14 mouse cellular contexts compared by ENCODE assay signal in genomic region chr10:122194139-122194538, GRCm38 (mm10).
"Had no signal": no experiment of that assay in that cellular context is flagged by ENCODE, and none has a peak within 500 bp of the region (broad histone marks: within the 10 kb centered on the region; RNA-seq: fewer than 3 reads in every experiment).

No protein-coding gene starts in this region.

- H3K27ac ChIP-seq: kidney, embryonic 15.5 days; limb, embryonic 12.5 days; liver, embryonic 13.5 days; midbrain, embryonic 13.5 days; neural tube, embryonic 15.5 days; stomach, postnatal 0 days had no signal

- H3K4me3 ChIP-seq: kidney, embryonic 15.5 days; limb, embryonic 12.5 days; liver, embryonic 13.5 days; midbrain, embryonic 13.5 days; neural tube, embryonic 15.5 days had no signal

- DNase-seq: kidney, adult 2 months; kidney, postnatal 14 days; layer of hippocampus, postnatal 36 days; liver; liver, embryonic 13.5 days; liver, postnatal 0 days; right cerebral cortex, postnatal 25 days; thymus, adult 18-20 months; thymus, postnatal 14 days had no signal

- ATAC-seq: liver, postnatal 0 days; midbrain, embryonic 13.5 days had no signal
